Mouse (Mus musculus): ENCODE data around the gene Mast4. TPM values are rescaled to one million over a fixed set of nuclear protein-coding genes. Genes with fewer than 3 reads are reported as not detected.

Mast4 gene
- total RNA-seq, 1 experiment from 2014 or later: 4.1 TPM

- ATAC-seq (replicated peaks; ENCODE audit: insufficient number of reproducible peaks, low FRiP score, low TSS enrichment, poor library complexity, severe bottlenecking): no peak
Measured at GRCm38 (mm10) chr13:102973853-102974252, 360.4 kb downstream of the Mast4 start.

GRCm38 (mm10) chr13:102963471-102963870 is 370.8 kb downstream of the Mast4 start:
- ATAC-seq (replicated peaks; ENCODE audit: insufficient number of reproducible peaks, low FRiP score, low TSS enrichment, poor library complexity, severe bottlenecking): no peak

GRCm38 (mm10) chr13:102958273-102959270 is 375.7 kb downstream of the Mast4 start:
- no peak for ATAC-seq (replicated peaks; ENCODE audit: insufficient number of reproducible peaks, low FRiP score, low TSS enrichment, poor library complexity, severe bottlenecking)

- no peak for ATAC-seq (replicated peaks; ENCODE audit: insufficient number of reproducible peaks, low FRiP score, low TSS enrichment, poor library complexity, severe bottlenecking)
Measured at GRCm38 (mm10) chr13:102957508-102958272, 376.6 kb downstream of the Mast4 start.

GRCm38 (mm10) chr13:102955506-102955905 is 378.8 kb downstream of the Mast4 start:
- ATAC-seq (replicated peaks; ENCODE audit: insufficient number of reproducible peaks, low FRiP score, low TSS enrichment, poor library complexity, severe bottlenecking): no peak

- no peak for ATAC-seq (replicated peaks; ENCODE audit: insufficient number of reproducible peaks, low FRiP score, low TSS enrichment, poor library complexity, severe bottlenecking)
Measured at GRCm38 (mm10) chr13:102949756-102950155, 384.5 kb downstream of the Mast4 start.

- no peak for ATAC-seq (replicated peaks; ENCODE audit: insufficient number of reproducible peaks, low FRiP score, low TSS enrichment, poor library complexity, severe bottlenecking)
Measured at GRCm38 (mm10) chr13:102948966-102949365, 385.3 kb downstream of the Mast4 start.

- no peak for ATAC-seq (replicated peaks; ENCODE audit: insufficient number of reproducible peaks, low FRiP score, low TSS enrichment, poor library complexity, severe bottlenecking)
Measured at GRCm38 (mm10) chr13:102947546-102947945, 386.8 kb downstream of the Mast4 start.

GRCm38 (mm10) chr13:102946024-102946821 is 388.1 kb downstream of the Mast4 start:
- no peak for ATAC-seq (replicated peaks; ENCODE audit: insufficient number of reproducible peaks, low FRiP score, low TSS enrichment, poor library complexity, severe bottlenecking)

GRCm38 (mm10) chr13:102945450-102945849 is 388.8 kb downstream of the Mast4 start:
- no peak for ATAC-seq (replicated peaks; ENCODE audit: insufficient number of reproducible peaks, low FRiP score, low TSS enrichment, poor library complexity, severe bottlenecking)

GRCm38 (mm10) chr13:102944516-102944915 is 389.8 kb downstream of the Mast4 start:
- ATAC-seq (replicated peaks; ENCODE audit: insufficient number of reproducible peaks, low FRiP score, low TSS enrichment, poor library complexity, severe bottlenecking): no peak

- ATAC-seq (replicated peaks; ENCODE audit: insufficient number of reproducible peaks, low FRiP score, low TSS enrichment, poor library complexity, severe bottlenecking): no peak
Measured at GRCm38 (mm10) chr13:102942557-102942956, 391.7 kb downstream of the Mast4 start.

- no peak for ATAC-seq (replicated peaks; ENCODE audit: insufficient number of reproducible peaks, low FRiP score, low TSS enrichment, poor library complexity, severe bottlenecking)
Measured at GRCm38 (mm10) chr13:102940476-102940875, 393.8 kb downstream of the Mast4 start.

- ATAC-seq (replicated peaks; ENCODE audit: insufficient number of reproducible peaks, low FRiP score, low TSS enrichment, poor library complexity, severe bottlenecking): no peak
Measured at GRCm38 (mm10) chr13:102936233-102936632, 398.1 kb downstream of the Mast4 start.

GRCm38 (mm10) chr13:102935788-102936187 is 398.5 kb downstream of the Mast4 start:
- no peak for ATAC-seq (replicated peaks; ENCODE audit: insufficient number of reproducible peaks, low FRiP score, low TSS enrichment, poor library complexity, severe bottlenecking)

GRCm38 (mm10) chr13:102933702-102934101 is 400.6 kb downstream of the Mast4 start:
- no peak for ATAC-seq (replicated peaks; ENCODE audit: insufficient number of reproducible peaks, low FRiP score, low TSS enrichment, poor library complexity, severe bottlenecking)

- no peak for ATAC-seq (replicated peaks; ENCODE audit: insufficient number of reproducible peaks, low FRiP score, low TSS enrichment, poor library complexity, severe bottlenecking)
Measured at GRCm38 (mm10) chr13:102932434-102932833, 401.9 kb downstream of the Mast4 start.

- no peak for ATAC-seq (replicated peaks; ENCODE audit: insufficient number of reproducible peaks, low FRiP score, low TSS enrichment, poor library complexity, severe bottlenecking)
Measured at GRCm38 (mm10) chr13:102931951-102932350, 402.3 kb downstream of the Mast4 start.

Measured in monocyte, adult 5-6 weeks (primary cell).